Mouse (Mus musculus) mouse trophoblast stem cell (cell line): Measurements from ENCODE around the gene Prom1.
"Not testable (repeated sequence)": the region's sequence is repeated elsewhere in the genome, so short reads cannot be mapped to it uniquely, and the experiment has no call there.

Experiments used
- in situ Hi-C, 2 experiments: fragments of 300-500 bp; cut with MseI, MboI; formaldehyde crosslinking; loops; 2 replicates in 1 of 2; 3 replicates in 1 of 2; pipeline ENCODE4 v1.15.1; 2025

Gene Prom1

DNA sequence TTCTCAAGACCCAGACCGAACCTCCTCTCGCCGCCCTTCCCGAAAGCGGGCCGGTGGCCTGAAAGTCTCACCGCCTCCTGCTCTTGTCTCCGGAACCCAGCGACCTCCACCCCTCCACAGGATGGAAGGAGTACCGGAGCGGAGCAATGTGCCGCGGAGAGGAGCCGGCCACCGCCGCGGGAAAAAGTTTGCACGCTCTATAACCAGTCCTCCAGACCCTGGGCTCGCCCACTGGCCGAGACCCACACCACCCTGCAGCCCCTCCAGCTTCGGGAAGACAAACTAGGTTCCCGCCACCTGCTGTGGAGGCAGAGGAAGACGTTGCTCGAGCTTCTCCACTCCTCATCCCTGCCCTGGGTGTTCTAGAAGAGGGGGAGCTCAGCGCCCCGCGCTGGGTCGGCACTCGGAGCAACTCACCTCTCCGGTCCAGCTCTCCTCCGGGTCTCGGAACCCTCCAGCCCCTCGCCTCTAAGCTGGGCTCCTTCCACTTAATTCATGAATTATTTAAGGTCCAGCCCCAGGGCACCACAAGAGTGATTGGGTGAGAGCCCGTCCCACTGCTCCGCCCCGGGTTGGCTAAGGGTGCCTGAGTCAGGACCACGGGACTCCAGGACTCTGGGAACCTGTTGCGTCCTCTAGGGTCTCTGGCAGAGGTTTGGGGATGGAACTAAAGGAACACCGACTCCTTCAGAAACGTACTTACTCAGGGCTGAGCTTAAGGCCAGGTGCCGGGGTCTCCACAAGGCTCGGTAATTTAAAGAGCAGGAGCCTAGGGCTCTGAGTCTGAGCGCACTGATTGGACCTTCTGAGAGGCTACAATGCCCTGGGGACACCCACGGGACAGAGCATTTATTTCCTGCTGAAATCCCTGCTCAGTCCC is at the start of gene Prom1:
Gene Prom1, minus strand, starts transcription at position 802 of the 880 bp plus-strand sequence.
- in situ Hi-C loops: loop anchor here in 1 of 2 experiments (5.0 kb wide), 1 partner anchor 49 kb away; no protein-coding TSS in a partner anchor

DNA sequence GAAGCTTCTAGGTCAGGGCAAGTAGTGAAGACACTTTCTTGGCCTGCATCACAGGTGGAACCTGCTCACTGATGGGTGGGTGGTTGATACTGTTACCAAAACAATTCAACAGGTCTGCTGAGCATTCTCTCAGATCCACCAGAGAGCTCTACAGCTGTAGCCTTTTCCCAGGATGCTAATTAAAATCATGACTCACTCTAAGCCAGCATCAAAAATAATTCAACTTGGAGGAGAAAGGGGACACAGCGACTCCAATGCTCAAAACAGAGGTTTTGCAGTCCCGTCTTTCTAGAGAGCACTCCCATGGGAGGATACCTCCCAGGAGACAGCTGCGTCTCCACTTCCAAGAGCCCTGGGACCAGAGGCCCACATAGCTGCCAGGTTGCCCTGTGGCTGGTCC is 45.9 kb upstream of the Prom1 start:
- in situ Hi-C loops: no loop called here

DNA sequence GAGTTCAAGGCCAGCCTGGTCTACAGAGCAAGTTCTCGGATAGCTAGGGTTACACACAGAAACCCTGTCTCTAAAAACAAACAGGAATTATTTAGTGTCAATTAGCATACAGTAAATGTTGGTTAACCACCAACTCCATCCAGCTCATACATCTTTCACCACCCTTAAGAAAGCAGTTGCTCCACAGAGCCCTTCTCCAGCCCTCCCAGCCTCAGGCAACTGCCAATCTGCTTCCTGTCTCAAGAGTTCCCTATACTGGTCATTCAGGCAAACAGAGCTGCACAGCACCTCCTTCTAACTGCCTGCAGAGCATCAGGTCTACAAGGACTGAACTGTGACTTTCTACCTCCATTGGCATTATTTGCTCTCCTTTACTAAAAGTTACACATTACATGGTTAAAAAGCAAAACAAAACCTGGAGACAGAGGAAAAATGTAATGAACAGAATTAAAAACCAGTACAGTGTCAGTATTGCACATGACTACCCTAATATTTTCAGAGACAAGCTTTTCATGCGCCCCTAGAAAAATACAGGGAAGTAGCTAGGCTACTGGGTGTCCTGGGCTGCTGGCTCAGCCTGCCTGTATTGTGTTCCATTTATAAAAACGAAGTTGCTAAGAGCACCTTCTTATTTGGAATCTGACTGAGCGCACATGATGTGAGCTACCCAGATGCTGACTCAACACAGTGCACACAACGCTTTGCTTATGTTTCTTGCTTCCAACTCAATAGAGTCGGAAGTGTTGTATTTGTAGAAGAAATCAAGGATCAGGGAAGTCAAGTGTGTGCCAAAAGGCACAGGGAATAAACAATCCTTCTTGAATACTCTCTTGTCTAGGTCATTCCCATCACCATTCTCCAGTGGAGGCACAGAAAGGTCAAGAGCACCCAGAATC is 44.9 kb upstream of the Prom1 start:
- in situ Hi-C loops: no loop called here

DNA sequence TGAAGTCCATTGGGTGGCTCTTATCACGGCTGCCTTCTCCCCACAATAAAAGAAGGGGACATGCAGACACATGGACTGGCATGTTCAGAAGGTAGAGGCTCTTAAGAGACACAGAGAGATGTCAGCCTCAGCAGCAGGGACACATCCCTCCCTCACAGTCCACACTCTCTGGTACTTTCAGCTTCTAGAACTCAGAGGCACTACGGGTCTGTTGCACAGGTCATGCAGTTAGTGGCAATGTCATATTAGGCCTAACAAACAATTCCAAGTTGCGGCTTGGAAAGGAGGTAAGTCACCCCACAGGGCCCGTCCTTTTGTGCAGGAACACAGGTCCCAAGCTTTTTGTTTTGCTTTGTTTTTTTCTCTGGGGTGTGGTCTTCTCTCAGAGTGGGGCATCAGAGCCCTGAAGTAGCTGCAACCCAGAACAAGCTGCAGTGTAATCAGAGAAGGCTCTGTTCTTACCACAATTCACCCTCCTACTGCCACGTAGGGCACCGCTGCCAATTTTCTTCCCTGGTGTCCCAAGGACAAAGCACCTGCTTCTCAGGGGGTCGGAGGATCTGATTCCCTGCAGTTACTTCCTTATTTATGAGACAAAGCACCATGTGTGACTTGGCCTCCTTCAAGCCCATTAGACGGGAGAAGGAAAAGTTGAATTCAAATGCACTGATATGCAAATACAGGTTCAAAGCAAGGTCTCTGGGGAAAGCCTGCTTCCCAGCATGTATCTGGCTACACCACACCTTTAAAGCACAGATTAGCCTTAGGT is 41.8 kb upstream of the Prom1 start:
- in situ Hi-C loops: no loop called here

DNA sequence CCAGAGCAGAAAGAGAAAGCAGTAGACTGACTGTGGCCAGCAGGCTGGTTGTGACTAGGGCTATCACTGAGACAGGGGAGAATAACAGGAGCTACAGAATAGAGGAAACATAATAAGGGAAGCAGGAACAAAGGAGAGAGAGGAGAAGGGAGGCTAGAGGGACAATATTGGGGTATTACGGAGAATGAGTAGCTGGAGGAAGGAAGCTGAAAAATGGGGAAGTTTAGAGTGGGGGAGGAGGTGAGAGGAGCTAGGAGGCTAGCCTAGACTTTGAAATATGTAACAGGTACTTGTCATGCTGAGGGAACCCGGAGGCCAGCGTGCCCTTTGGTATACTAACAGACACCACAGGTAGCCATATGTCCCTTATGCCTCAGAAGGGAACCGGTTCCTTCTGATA is 25.7 kb upstream of the Prom1 start:
- in situ Hi-C loops: no loop called here

DNA sequence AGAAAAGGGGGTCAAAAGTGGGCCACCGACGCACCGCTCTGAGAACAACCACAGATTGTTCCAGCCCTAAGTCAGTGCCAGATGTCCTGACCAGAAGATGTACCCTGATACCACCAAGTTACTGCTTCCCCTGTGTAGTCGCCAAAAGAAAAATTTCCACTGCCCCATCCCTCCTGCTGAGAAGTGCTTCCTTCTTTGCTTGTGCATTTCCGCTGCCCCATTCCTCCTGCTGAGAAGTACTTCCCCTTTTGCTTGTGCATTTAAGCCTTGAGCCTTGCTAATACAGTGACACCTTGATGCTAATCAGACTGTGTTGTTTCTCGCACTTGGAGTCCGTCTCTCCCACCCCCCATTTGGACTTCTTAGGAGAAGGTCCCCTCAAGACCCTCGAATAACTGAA is 24.7 kb upstream of the Prom1 start:
- in situ Hi-C loops: not testable (repeated sequence)

DNA sequence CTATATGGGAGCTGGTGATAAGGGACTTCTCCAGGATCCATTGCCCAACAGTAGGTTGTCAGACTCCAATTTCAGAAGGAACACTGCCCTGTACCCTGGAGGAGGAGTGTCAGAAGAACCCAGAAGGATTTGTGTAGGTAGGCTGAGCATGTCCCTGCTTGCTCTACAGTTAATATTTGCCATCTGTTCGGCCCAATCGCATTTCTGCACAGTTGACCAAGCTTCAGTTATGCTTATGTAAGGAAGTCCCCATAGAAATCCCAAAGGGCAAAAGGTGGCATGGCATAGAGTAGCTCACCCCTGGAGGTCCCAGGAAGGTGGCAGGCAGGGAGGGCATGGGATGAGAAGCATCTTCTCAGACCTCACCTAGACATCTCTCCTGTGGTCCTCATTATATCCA is 19.6 kb upstream of the Prom1 start:
- in situ Hi-C loops: no loop called here

DNA sequence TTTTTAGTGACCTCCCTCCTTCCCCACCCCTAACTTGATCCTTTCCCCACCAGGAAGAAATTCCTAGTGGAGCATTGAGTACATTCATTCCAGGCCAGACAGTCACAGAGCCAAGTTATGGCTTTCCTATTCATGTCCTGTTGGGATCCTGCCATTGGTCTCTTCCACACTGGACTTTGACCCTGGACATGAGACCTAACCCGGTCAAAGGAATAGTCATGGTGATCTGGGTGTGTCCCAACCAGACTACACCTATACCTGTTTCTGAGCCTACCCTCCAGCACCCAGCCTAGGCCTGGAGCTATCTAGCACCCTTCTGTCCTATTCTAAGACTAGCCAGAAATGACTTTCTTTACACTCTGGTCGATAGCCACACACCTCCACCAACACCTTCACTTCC is 11.3 kb upstream of the Prom1 start:
- in situ Hi-C loops: no loop called here

DNA sequence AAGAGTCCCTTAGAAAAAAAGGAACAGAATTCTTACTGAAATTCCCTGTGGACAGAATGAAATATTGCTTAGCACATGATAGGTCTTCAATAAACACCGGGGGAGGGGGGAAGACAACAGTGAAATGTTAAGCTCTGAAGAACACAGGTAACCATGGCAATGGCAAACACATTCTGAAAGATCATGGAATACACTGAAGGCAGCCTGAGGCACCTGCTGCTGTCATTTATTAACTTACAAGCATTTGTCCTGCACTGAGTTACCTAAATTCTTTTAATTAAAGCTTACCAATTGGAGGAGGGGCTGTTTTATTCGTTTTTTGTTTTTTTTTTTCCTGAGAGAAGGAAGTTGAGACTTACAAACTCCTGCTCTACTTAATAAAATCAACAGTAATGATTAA is 7.3 kb upstream of the Prom1 start:
- in situ Hi-C loops: no loop called here

DNA sequence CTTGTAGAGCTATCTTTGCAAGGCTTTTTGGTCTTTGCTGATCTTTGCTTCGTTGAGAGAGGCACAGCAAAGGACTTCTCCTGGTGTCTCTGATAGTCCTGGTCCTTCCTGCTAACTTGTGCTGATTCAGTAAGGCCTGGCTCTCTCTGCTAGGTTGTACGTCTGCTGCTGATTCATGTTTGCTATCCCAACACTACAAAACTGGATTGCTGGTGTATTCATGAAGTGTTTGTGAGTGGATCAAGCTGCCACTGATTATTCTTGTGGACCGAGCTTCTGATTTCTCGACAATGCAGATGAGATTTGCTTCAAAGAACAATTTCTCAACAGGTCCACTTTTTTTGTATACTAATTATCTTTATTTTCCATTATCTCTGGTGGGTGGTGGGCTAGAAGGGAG is 6.3 kb upstream of the Prom1 start:
- in situ Hi-C loops: no loop called here

DNA sequence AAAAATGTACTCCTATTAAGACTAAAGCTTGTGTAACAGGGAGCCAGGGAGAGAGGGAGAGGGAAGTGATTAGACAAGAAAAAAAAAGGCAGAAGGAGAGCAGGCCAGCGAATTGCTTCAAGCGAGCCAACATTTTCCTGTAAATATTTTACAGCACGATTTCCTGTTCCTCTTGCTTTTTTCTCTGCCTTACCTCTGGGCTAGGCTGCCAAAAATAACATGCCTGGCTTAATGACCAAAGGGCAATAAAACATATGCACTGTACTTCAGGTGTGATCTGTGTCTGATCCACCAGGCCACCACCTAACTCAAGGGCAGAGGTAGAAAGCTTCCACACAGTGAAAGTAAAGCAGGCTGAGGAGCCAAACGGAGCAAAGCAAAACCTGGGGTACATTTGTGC is 3.4 kb upstream of the Prom1 start:
- in situ Hi-C loops: no loop called here

DNA sequence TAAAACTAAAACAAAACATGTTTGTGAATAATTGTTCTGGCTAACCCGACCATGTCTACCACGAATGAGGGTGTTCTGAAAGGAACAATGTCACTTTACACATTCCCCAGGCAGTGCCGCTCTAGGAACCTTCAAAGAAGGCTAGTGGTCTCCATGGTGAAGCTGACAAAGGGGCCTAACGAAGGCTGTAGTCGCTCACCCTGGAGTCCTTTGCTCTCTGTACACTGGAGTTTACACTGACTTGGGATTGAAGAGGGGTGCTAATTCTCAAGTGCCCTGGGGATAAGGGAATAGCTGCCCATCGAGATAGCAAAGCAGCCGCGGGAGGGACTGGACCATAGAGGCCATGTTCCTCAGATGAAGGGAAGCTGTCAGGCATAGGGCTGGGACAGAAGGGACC is 2.9 kb upstream of the Prom1 start:
- in situ Hi-C loops: loop anchor here in 1 of 2 experiments (5.0 kb wide), 1 partner anchor 52 kb away; no protein-coding TSS in a partner anchor

DNA sequence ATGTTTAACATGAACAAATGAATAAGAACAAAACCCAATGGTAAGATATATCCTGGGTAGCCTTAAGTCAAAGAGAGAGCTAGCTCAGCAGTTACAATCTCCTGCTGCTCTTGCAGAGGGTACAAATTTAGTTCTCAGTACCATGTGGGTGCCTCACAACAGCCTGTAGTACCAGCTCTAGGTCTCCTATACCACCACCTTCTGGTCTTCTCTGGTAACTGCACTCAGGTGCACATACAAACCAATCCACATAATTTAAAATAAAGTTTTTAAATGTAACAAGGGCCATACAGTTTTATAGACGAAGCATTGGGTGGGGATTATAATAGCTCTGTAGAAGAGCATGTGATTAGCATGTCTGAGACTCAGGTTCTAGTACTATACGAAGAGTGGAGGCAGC is 2.3 kb upstream of the Prom1 start:
- in situ Hi-C loops: loop anchor here in 1 of 2 experiments (5.0 kb wide), 1 partner anchor 52 kb away; no protein-coding TSS in a partner anchor

DNA sequence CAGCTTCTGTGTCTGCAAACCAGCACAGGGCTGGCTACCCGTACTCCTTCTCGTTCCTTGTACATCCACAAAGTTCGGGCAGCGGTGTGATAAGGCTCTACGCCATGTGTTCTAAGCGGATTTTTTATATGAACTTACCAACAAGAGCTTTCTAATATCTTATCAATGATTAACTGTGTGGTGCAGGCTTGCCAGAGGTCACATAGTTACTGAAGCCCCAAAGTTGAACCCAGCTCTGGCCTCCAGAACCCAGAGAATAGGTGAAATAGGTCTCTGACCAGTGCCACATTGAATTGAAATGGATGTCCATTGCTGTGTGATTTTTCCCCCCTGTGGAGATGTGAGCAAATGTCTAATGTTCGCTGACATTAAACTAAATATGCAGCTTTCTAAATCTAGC is 1.3 kb upstream of the Prom1 start:
- in situ Hi-C loops: loop anchor here in 1 of 2 experiments (5.0 kb wide), 1 partner anchor 51 kb away; no protein-coding TSS in a partner anchor

DNA sequence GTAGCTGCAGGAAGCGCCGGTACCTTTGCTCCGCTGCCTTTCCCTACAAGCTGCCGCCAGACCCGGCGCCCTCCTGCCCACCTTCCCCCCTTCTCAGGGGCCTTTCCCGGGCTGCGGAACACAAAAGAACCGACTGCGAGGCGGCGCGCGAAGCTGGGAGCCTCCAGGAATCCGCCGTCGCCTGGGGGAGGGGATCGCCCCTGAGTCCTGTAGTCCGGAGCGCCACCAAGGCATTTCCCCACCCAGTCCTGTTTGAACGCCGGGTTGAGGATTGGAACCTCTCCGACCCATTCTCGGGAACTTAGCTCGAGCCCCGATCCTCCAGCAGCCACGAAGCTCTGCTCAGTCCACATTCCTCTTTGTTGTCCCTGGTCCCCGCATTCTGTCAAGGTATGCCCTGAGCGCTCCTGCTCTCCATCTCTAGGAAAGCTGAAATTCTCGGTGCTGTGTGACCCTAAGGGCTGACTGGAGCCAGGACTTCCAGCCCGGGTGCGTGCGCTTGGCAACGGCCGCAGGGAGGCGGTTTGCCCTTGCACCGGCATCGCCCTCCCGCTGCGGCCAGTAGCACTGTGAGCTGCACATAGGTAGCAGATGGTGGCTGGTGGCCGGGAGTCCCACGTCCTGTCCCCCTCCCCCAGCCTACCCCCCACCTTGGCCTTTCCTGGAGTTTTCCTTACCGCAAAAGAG is 1.1 kb downstream of the Prom1 start:
- in situ Hi-C loops: loop anchor here in 1 of 2 experiments (5.0 kb wide), 1 partner anchor 48 kb away; no protein-coding TSS in a partner anchor

DNA sequence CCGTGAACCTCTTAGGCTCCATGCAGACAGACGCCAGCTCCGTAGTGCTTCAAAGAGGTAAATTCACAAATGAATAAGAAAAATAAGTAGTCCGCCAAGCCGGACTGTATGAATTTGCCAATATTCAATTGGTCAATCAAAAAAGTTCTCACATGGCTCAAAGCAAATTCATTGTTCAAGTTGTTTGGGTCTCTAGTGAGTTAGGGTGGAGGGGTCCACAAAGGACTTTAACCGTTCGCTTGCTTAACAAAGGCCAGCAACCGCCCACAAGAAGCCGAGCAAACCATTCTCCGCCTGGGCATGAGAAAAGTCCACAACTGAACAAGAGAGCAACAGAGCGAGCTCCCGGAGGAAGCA is 1.7 kb downstream of the Prom1 start:
- in situ Hi-C loops: loop anchor here in 1 of 2 experiments (5.0 kb wide), 1 partner anchor 48 kb away; no protein-coding TSS in a partner anchor

DNA sequence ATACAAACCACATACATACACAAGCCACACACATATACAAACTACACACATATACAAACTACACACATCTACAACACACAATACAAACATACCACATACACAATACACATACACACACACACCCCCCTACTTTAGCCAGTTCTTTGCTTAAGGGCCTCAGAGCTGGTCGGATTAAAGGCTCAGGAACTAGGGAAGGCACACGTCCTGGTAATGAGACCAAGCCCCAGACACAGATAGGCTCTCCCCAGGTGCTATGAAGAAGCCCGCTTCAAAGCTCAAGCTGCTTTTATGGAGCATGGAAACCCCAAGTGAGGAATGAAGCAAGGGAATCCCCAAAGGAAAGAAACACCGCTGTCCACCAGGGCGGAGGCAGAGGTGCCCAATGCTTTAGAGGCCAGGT is 4.8 kb downstream of the Prom1 start:
- in situ Hi-C loops: no loop called here

DNA sequence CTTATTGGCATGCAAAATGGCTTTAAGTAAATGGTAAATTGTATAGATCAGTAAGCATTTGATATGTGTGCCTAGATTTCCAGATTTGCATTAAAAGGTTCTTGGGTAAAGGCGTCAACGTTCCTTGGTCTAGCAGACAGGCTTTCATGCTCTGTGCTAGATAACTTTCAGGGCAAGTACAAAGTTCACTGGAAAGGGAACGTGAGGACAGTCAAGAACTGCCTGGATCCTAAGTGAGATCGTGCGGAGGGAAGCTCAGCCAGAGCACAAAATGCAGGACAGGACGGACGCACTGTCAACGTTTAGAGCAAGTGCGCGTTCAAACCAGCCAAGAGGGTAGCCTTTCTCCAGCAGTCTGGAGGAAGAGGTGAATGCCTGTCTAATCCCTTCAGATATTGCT is 5.7 kb downstream of the Prom1 start:
- in situ Hi-C loops: no loop called here

DNA sequence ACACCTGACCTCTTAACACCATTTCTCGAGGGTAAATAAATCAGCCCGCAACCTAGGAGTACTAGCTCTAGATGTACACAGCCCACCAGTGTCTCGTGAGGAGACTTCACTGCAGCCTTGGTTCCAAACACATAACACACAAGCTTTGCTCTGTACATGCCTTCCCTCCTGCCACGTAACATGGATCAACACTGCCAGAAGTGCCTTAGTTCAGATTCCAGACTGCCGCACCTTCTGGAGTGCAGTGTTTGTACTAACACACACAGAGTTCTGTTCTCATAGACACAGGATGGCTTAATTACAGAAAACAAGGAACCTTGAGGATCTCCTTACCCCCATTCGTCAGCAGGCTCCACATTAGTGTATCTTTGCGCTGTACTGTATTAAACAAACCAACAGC is 6.1 kb downstream of the Prom1 start:
- in situ Hi-C loops: no loop called here

DNA sequence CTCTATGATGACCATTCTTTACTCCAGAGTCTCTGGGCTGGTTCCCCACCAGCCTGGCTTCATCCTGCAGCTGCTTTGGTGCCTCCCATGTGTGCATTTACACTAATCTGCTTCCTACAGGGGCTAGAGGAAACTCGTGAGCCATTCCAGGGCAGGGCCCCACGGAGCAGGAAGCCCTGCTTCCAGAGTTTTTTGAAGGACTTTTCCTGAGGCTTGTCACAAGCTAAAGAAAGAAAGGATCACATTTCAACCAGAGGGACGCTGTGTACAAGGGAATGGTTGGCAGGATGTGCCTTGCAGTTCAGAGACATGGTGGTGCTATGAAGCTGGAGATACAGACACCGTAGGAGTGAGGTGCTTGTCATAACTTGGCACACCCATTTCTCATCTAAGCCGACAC is 14.8 kb downstream of the Prom1 start:
- in situ Hi-C loops: no loop called here

DNA sequence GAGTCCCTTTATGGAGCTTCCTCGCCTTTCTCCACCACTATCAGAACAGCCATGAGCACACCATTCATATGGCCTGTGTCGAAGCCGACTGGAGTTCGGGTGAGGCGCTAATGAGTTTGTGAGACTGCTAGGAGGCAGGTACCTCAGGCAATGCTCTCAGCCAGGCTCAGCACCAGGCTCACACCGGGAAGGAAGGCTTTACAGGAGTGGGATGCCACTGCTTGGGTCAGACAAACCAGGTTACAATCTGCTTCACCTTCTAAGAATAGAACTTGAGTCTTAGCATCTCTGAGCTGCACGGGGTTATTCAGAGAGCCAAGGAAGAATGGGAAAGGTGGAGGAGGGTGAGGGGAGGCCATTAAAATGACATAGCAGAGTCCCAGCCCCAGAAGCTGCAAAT is 16.0 kb downstream of the Prom1 start:
- in situ Hi-C loops: no loop called here
